Mouse (Mus musculus): ENCODE measurements around the gene Mcrip2.

Gene Mcrip2

GRCm38 (mm10) chr17:25865288-25865687 is 3.3 kb downstream of the Mcrip2 start:
- no peak for DNase-seq (ENCODE audit: low read depth)

DNA sequence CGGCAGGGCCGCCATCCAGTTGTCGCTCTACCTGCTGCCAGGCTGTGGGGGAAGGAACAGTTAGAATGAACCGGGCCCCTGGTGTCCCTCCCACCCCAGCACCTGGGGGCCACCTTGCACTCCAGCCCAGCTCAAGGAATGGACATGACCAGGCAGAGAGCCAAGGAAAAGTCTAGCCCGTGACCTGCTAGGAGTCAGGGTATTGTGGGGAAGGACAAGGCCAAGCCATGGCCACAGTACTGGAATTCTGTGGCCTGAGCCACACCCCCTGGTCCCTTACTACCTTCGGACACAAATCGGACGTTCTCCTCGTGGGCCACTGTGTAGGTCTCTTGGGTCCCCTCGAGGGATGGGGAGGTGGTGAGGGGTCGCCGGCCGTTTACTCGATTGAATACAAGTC is 4.3 kb downstream of the Mcrip2 start:
- no peak for DNase-seq (ENCODE audit: low read depth)

GRCm38 (mm10) chr17:25863681-25864080 is 4.9 kb downstream of the Mcrip2 start:
- DNase-seq (ENCODE audit: low read depth) = no peak

DNA sequence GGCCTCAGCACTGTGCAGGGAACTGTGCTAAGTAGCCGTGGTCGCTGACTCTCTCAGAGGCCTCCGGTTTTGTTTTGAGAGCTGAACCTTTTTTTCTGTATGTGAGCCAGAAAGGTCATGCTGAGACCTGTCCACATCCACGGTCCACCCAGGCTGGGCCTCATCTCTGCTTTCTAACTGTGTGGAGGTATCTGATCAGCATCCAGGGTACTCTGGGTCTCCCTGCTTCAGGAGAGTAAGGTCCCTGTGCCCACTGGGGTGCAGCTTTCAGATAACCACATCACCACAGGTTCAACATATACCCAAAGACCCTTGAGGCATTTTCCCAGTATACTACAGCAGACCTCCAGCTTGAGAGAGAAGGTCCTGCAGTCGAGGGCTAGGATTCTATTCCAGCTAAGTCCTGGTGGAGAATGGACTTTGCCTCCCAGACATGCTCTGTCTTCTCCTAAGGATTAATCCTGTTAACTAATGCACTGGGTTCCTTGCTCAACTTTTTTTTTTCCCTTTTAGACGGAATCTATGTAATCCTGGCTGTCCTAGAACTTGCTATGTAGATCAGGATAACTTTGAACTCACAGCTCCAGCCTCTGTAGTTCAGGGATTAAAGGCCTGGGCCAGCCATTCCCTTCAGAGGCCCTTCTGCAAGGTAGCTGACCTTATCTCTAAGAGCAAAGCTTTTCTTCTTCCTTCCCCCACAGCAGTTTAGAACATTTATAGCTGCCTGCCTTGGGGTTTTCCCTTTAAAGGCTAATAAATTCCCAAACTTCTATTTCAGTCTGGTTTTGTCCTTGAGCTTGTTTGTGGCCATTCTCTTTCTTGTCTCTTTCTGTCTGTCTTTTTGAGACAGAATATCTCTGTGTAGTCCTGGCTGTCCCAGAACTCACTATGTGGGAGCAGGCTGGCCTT is 6.6 kb downstream of the Mcrip2 start:
- no peak for DNase-seq (ENCODE audit: low read depth)

DNA sequence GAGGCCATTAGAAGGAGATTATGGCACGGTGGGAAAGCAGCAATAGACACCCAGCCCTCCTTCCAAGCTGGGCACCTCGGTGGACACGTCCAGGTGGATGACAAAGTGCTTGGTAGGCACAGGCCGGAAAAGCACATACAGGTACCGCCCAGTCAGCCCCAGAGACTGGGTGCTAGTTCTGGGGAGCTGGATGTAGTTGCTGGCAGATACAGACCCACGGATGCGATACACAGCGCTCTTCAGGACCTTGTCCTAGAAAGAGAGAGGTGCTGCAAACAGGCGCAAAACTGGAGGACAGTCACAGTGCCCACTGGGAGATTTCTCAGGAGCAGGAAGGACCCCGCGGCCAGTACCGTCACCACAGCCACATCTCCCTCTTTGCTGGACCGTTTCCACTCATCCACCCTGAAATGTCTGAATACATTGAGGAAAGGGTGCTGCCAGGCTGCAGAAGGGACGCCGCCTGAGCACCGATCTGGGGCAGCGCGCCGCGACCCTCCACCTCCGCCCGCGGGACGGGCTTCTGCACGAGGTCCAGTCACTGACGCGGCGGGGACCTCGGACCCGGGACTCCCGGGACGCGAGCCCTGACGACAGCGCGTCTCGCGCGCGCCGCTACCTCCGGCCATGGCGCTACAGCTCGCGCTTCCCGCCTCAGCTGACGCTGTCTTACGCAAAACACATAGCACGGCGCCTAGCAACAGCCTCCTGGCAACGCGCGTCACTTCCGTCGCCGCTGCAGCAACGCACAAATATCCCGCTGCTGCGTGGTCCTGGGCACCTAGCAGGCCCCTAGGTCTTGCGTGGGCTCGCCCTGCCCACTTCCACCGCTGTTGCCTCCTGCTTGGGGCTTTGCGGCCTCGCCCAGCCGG is 7.5 kb downstream of the Mcrip2 start, which contains the start of gene Wdr90:
Gene Wdr90 (minus strand): TSS at position 670 of the 872 bp plus-strand sequence.
- peak; percentile 94 for DNase-seq (ENCODE audit: low read depth)

DNA sequence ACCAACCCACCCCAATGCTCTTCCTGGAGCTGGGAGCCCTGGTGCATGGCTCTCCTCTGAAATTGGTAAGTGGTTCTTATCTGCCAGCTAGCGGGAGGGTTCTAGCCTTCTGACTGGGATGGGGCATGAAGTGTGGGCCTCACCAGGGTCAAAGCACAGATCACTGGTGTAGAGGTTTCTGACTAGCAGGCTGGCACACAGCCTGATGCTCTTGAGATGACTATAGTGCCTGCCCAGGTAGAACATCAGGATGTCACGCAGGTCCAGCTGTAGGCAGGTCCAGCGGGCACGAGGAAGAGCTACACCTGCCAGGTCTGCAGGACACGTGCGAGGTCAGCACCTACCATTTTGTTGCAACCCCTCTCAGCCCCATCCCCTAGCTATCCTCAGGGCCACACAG is 8.3 kb downstream of the Mcrip2 start:
- DNase-seq (ENCODE audit: low read depth) = no peak

DNA sequence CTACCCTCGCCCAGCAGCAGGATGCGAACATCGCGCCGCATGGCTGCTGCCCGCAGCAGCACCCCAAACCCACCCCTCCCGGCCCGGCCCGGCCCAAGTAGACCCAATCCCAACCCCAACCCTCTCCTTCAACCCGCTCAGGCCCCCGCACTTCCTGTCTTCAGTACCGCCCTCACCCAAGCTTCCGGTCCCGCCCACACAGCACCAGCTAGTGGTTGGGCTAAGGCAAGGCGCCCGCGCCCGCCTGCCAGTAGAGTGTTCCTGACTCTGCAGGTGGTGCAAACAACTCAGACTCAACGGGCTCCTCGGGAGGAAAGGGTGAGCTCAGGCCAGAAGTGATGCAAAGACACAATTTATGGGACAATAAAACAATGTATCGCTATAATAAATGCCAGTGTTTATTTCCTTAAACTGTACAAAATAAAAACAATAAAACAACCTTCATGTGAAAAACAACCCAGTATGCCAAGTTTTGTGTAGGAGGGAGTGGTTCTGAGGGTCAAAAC is 24.1 kb downstream of the Mcrip2 start, which contains the start of gene Rhot2:
Gene Rhot2 (minus strand): TSS at position 456 of the 506 bp plus-strand sequence.
- DNase-seq (ENCODE audit: low read depth) = peak; percentile 95

- DNase-seq (ENCODE audit: low read depth) = no peak
Observed at GRCm38 (mm10) chr17:25843636-25844395, 24.7 kb downstream of the Mcrip2 start.

GRCm38 (mm10) chr17:25843122-25843521 is 25.4 kb downstream of the Mcrip2 start:
- no peak for DNase-seq (ENCODE audit: low read depth)

DNA sequence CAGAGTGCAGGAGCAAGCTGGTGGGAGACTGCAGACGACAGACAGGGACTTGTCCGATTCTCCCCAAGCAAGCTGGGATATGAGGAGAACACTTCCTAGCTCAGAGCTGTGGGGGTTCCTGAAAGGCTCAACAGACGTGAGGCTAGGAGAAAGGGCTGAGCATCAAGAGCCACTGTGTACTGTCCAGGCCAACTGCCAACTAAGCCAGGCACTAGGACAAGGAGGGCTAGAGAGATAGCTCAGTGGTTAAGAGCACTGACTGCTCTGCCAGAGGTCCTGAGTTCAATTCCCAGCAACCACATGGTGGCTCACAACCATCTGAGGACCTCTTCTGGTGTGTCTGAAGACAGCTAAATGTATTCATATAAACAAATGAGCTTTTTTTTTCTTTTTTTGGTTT is 26.1 kb downstream of the Mcrip2 start:
- peak; percentile 15 for DNase-seq (ENCODE audit: low read depth)

DNA sequence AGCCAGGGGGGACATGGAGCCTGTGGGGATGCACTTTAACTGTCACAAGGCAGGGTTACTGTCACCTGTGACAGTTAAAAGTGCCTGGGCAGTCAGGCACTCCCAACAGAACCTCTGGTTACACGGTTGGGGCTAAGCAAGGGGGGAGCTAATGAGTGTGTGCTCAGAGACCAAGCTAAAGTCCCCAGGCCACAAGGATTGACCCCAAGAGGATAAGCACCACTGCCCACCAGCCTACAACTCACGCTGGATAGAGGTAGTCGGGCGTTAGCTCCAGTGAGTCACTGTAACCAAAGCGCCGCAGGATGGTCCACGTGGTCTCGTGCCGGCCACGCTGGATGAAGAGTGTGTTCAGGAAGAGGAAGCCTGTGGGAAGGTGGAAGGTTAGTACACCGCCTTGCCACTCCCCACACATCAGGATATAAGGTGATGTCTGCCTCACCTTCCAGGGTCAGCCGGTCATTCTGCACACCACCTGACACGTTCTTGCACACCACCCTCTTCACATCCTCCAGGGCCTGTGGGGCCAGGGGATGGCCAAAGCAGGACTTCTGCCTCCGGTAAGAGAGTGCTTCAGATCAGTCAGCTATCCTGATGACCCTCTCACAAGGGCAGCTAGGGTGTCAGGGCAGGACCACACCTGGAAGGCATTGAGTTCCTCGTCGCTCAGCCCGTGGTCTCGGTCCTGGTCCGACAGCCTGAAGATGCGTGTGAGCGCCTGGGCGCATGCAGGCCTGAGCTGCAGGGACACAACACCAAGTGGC is 27.3 kb downstream of the Mcrip2 start, which contains the start of gene Gm20683:
Gene Gm20683 (minus strand): TSS at position 647 of the 764 bp plus-strand sequence.
- DNase-seq (ENCODE audit: low read depth) = peak; percentile 14

DNA sequence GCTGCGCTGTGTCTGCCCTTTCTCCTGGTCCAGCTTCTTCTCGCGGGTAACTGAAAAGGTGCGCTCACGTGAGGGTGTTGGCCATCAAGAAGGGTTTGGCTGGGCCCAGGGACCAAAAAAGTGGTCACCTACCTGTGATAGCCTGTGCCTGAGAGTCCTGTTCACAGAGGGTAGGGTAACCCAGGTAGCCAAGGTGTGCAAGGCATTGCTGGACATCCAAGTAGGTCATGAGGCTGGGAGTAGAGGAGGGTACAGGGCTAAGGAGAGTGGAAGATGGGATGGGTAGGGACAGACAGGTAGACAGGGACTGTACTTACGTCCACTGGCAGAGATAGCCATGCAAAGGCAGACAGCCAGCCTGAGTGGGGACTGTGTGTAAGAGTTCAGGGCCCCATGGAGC is 28.0 kb downstream of the Mcrip2 start:
- DNase-seq (ENCODE audit: low read depth) = no peak

DNA sequence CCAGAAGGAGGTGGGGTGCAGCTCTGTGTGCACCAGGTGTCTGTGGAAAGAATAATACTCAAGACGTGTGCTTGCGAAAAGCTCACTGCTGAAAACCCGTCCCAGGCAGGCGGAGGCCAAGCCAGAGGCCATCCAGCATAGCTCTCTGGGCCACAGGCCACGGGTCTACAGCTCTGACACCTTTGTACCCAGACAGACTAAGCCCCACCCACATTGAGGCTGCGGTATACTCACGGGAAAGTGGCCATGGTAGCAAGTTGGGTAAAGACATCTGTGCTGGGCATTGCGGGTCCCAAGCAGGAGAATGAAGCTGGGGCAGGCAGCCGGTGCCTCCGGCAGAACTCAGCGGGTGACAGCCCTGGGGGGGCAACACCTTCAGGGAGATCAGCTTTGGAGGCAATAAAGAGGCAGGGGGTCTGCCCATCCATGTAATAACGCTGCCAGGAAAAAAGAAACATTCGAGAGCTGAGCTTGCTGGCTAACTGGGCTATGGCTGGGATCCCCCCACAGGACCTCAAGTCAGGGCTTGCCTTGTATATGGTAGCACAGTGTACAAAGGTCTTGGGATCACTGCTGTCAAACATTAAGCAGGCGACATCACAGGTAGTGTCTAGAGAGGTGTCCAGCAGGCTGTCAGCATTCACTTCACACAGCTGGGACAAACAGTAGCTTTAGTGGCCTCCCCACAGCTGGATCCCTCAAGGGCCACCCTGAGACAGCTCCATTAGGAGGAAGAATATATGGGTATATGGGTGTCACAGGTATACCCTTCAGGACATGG is 28.9 kb downstream of the Mcrip2 start:
- DNase-seq (ENCODE audit: low read depth) = no peak

- no peak for DNase-seq (ENCODE audit: low read depth)
Observed at GRCm38 (mm10) chr17:25838904-25839303, 29.7 kb downstream of the Mcrip2 start.

- DNase-seq (ENCODE audit: low read depth) = peak; percentile 32
Observed at GRCm38 (mm10) chr17:25837533-25837932, 31.0 kb downstream of the Mcrip2 start.

- DNase-seq (ENCODE audit: low read depth) = peak; percentile 57
Observed at GRCm38 (mm10) chr17:25837076-25837410, 31.5 kb downstream of the Mcrip2 start, which contains the start of gene Rhbdl1. TSS of gene Rhbdl1 (minus strand) at chr17:25837295.

DNA sequence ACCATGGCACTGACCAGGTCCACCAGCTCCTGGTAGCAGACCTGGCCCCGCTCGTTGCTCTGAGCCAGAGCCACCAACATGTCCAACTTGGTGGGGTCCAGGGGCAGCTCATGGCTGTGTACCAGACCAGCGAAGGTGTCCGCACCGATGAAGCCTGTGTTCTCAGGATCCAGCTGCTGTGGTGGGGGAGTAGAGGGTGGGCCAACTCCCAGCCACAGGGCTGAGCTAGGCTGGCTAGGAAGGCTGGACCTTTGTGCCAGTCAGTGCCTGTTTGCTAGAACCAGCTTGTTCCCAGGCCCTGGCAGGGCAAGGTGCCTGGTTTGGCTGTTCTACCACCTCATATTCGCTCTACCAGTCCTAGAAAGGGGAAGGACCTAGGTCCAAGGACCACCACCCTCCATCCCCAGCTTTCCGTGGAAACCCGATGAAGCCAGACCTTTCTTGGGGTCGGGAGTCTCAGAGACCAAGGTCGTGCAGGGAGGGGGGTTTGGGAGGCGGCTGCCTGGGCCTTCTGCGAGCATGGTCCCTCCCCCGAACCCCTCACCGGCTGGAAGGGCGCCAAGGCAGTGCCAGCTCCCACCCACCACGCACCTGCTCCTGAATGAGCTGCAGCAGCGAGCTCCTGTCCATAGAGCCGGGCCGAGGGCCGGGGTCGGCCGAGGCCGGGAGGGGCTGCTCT is 32.0 kb downstream of the Mcrip2 start:
- no peak for DNase-seq (ENCODE audit: low read depth)

DNA sequence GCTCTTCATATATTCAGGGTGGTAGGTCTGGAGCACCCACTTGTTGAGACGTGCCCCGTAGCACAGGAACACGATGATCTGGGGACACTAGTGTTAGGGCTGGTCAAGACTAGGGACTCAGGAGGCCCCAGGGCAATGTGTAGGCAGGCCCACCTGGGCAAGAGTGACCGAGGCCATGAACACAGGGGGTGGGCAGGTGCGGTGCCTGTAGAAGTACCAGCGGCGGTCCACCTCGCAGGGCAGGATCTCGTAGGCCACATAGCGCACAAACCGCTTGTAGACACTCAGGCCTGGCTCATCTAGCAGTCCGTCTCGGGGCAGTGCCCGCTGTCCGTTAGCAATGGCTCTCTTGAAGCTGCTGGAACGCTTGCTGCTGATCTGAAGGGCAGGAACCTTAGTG is 32.7 kb downstream of the Mcrip2 start:
- DNase-seq (ENCODE audit: low read depth) = no peak

DNA sequence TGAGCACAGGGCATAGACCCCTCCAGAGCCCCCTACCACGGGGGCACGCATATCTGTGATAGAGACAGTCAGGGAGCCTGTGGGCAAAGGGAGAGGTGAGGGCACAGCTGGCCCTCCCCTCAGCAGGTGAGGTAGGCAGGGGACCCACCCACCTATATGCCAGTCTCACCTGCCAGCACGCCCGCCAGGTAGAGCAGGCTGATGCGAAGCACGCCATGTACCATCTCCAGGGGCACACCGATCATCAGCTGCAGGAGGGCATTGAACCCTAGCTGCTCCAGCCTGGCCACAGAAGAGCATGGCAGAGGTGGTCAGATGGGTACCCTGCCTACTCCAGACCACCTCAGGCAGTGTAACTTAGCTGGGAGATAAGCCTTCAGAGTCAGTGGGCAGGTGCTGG is 33.3 kb downstream of the Mcrip2 start:
- no peak for DNase-seq (ENCODE audit: low read depth)
